In genomic region chr19:43467927-43468685, GRCm38 (mm10) we compare ENCODE assay signal across 15 mouse cellular contexts. TPM values are rescaled to one million over a fixed set of nuclear protein-coding genes. Genes with fewer than 3 reads are reported as not detected.
DNase-seq lines count a peak whose midpoint lies in the region; ATAC-seq and TF ChIP-seq lines count a peak whose summit lies in the region.
"Had no signal": no experiment of that assay in that cellular context is flagged by ENCODE, and none has a peak within 500 bp of the region (broad histone marks: within the 10 kb centered on the region; RNA-seq: fewer than 3 reads in every experiment).

No protein-coding gene starts in this region.

- TF ChIP-seq CTCF in hindbrain, postnatal 0 days (IDR thresholded peaks at IDR 0.05; ENCODE audit: low read depth) = no peak
- no peak for TF ChIP-seq CTCF in cerebellum, adult 2 months (IDR thresholded peaks at IDR 0.05; ENCODE audit: borderline replicate concordance, insufficient read depth, low read depth, low read length)

- no peaks in the 10 kb centered on the region for H3K4me1 ChIP-seq in hindbrain, postnatal 0 days (ENCODE audit: insufficient read depth, low read length)
- H3K4me1 ChIP-seq in hindbrain, embryonic 14.5 days (replicated peaks; ENCODE audit: control insufficient read depth, insufficient read depth, low read length) = no peaks in the 10 kb centered on the region
- peaks cover 74% of the 10 kb centered on the region for H3K4me1 ChIP-seq in cerebellum, adult 2 months (ENCODE audit: control insufficient read depth, insufficient read depth, low read length)
- H3K4me1 ChIP-seq: midbrain, embryonic 12.5 days had no signal

- no peak for TF ChIP-seq POLR2A in cerebellum, adult 2 months (IDR thresholded peaks at IDR 0.05; ENCODE audit: borderline replicate concordance, insufficient read depth, low read length)

- H3K27me3 ChIP-seq in hindbrain, postnatal 0 days (ENCODE audit: insufficient read depth, low read length) = no peaks in the 10 kb centered on the region
- no peaks in the 10 kb centered on the region for H3K27me3 ChIP-seq in hindbrain, embryonic 14.5 days (ENCODE audit: control insufficient read depth, insufficient read depth, low read length)
- no peaks in the 10 kb centered on the region for H3K27me3 ChIP-seq in cerebellum, adult 2 months (ENCODE audit: control insufficient read depth, insufficient read depth, low read length)
- H3K27me3 ChIP-seq: midbrain, embryonic 12.5 days had no signal

- H3K9ac ChIP-seq in hindbrain, postnatal 0 days (replicated peaks; ENCODE audit: low read length) = no peak overlapping the region
- H3K9ac ChIP-seq in hindbrain, embryonic 14.5 days = no peak overlapping the region
- H3K9ac ChIP-seq: lung, embryonic 14.5 days; midbrain, embryonic 12.5 days had no signal

- H3K9me3 ChIP-seq in hindbrain, postnatal 0 days (ENCODE audit: low read length) = no peaks in the 10 kb centered on the region
- H3K9me3 ChIP-seq in hindbrain, embryonic 14.5 days (ENCODE audit: control insufficient read depth, low read length) = no peaks in the 10 kb centered on the region
- H3K9me3 ChIP-seq: midbrain, embryonic 12.5 days had no signal

- H3K4me3 ChIP-seq in hindbrain, postnatal 0 days (ENCODE audit: low read length) = no peak overlapping the region
- H3K4me3 ChIP-seq in hindbrain, embryonic 14.5 days (replicated peaks; ENCODE audit: low read length) = no peak overlapping the region
- peak overlapping the region; percentile 27 for H3K4me3 ChIP-seq in cerebellum, adult 2 months (replicated peaks; ENCODE audit: insufficient read depth, low read depth, low read length)
- H3K4me3 ChIP-seq: midbrain, embryonic 12.5 days had no signal

- WGBS in hindbrain, postnatal 0 days = 73% methylated on average over 12 of the region's 12 CpGs
- WGBS in hindbrain, embryonic 14.5 days = 85% methylated on average over 12 of the region's 12 CpGs
- WGBS in cerebellum, adult 2 months = 22% methylated on average over 12 of the region's 12 CpGs

- H3K27ac ChIP-seq in hindbrain, postnatal 0 days = no peak overlapping the region
- H3K27ac ChIP-seq in hindbrain, embryonic 14.5 days = no peak overlapping the region
- peak overlapping the region; percentile 76; the same call in 1 of the 2 replicates for H3K27ac ChIP-seq in cerebellum, adult 2 months (ENCODE audit: insufficient read depth, low read length)
- H3K27ac ChIP-seq: midbrain, embryonic 12.5 days had no signal

- DNase-seq in hindbrain, postnatal 0 days (ENCODE audit: low spot score) = peak; percentile 28
- no peak for DNase-seq in hindbrain, embryonic 14.5 days (ENCODE audit: low spot score)
- DNase-seq in R1 (ENCODE audit: low read depth, low spot score) = peak; percentile 29
- DNase-seq in cerebellum, adult 2 months = peak; percentile 86 to 90
- DNase-seq in layer of hippocampus, postnatal 14 days (ENCODE audit: low spot score in 2 of 2) = peak; percentile 27 to 52
- no peak for DNase-seq in T-cell, adult 2 months (ENCODE audit: low spot score)
- no peak for DNase-seq in kidney, postnatal 36 days
- DNase-seq: heart, postnatal 10 days; kidney, postnatal 25 days; lung, embryonic 14.5 days; retina, postnatal 1 day; thymus, postnatal 4 days had no signal

- H3K4me2 ChIP-seq in hindbrain, postnatal 0 days (ENCODE audit: low read depth, low read length) = no peak overlapping the region
- no peak overlapping the region for H3K4me2 ChIP-seq in hindbrain, embryonic 14.5 days (replicated peaks)
- H3K4me2 ChIP-seq: lung, embryonic 14.5 days; midbrain, embryonic 12.5 days had no signal

- no peak for ATAC-seq in hindbrain, postnatal 0 days
- no peak for ATAC-seq in hindbrain, embryonic 14.5 days (ENCODE audit: low FRiP score)
- ATAC-seq: CD4-positive, CD25-positive, alpha-beta regulatory T cell, adult 4 months had no signal

- no peaks in the 10 kb centered on the region for H3K36me3 ChIP-seq in hindbrain, postnatal 0 days (ENCODE audit: insufficient read depth, low read length)
- H3K36me3 ChIP-seq in hindbrain, embryonic 14.5 days (replicated peaks; ENCODE audit: control insufficient read depth, insufficient read depth) = no peaks in the 10 kb centered on the region
- H3K36me3 ChIP-seq: midbrain, embryonic 12.5 days had no signal

RNA-seq across cellular contexts. Expression of gene Cnnm1, which starts 27.9 kb away (rescaled TPM):
- 8.2 and 9.6 TPM in 2 replicates for total RNA-seq in hindbrain, postnatal 0 days (2014; rRNA removed)
- polyA plus RNA-seq in hindbrain, postnatal 0 days (2015; fragmentation: Nextera tagmentation; extraction: Ambion mirVana) = 2.5 and 3.4 TPM in 2 replicates
- 4.4 and 4.5 TPM in 2 replicates for polyA plus RNA-seq in hindbrain, embryonic 14.5 days (2014; fragmentation: Nextera tagmentation; extraction: Ambion mirVana)
- 80.2 and 86.8 TPM in 2 replicates for polyA plus RNA-seq in cerebellum, adult 2 months (2012; rRNA removed)
- total RNA-seq in layer of hippocampus, postnatal 14 days (2021) = 10 to 100 TPM; 53.4 to 60.4 TPM
- total RNA-seq: granulocyte monocyte progenitor cell, adult 5-6 weeks had no signal
- polyA plus RNA-seq: CD4-positive, CD25-positive, alpha-beta regulatory T cell, adult 4 months had no signal

RNA-seq across cellular contexts. Expression of gene Got1, which starts 56.3 kb away (rescaled TPM):
- total RNA-seq in hindbrain, postnatal 0 days (2014; rRNA removed) = 120 and 132 TPM in 2 replicates
- polyA plus RNA-seq in hindbrain, postnatal 0 days (2015; fragmentation: Nextera tagmentation; extraction: Ambion mirVana) = 134 and 136 TPM in 2 replicates
- polyA plus RNA-seq in hindbrain, embryonic 14.5 days (2014; fragmentation: Nextera tagmentation; extraction: Ambion mirVana) = 81.7 and 91.6 TPM in 2 replicates
- 501 and 528 TPM in 2 replicates for polyA plus RNA-seq in cerebellum, adult 2 months (2012; rRNA removed)
- 100 to 1,000 TPM; 268 to 269 TPM for total RNA-seq in layer of hippocampus, postnatal 14 days (2021)

Comparison
In these comparisons a context has a peak if more than half of its experiments do, and no peak if none do; other contexts are left out.
1. DNase-seq: peak in hindbrain, postnatal 0 days (single experiment), R1 (single experiment), cerebellum, adult 2 months (2 of 2) and layer of hippocampus, postnatal 14 days (2 of 2); none in hindbrain, embryonic 14.5 days (single experiment), T-cell, adult 2 months (single experiment) and kidney, postnatal 36 days (0 of 2).
2. RNA of gene Cnnm1, which starts 27.9 kb away (polyA plus RNA-seq): 80.2 to 86.8 TPM in cerebellum, adult 2 months; 4.4 to 4.5 TPM in hindbrain, embryonic 14.5 days and 2.5 to 3.4 TPM in hindbrain, postnatal 0 days; every median in the first group is over 10 times any median in the second.